Mouse (Mus musculus) spleen, adult 2 months (tissue): ENCODE results near the gene Ptpn12. TPM values are rescaled to one million over a fixed set of nuclear protein-coding genes. Genes with fewer than 3 reads are reported as not detected.
"Not testable (repeated sequence)": the region's sequence is repeated elsewhere in the genome, so short reads cannot be mapped to it uniquely, and the experiment has no call there.

ENCODE experiments used
- DNase-seq, 2 experiments: peaks; one replicate each; pipeline versions ENCODE4 v3.0.0 to v3.0.0-alpha.2; 2012 to 2021; ENCODE audit warnings: low spot score in 2 of 2, low read depth in 1 of 2
- H3K27ac ChIP-seq: fragments of 200-500 bp; 2 replicates; pipeline ENCODE4 v1.5.1; 2012; ENCODE audit warnings: low read length, inconsistent platforms; ENCODE audit not compliant: insufficient read depth
- H3K27me3 ChIP-seq: fragments of 200-500 bp; 2 replicates; pipeline ENCODE4 v1.6.1; 2012; ENCODE audit warnings: mild to moderate bottlenecking, moderate library complexity, low read length, inconsistent platforms; ENCODE audit not compliant: control insufficient read depth, insufficient read depth
- H3K36me3 ChIP-seq: fragments of 200-500 bp; 2 replicates; pipeline ENCODE4 v1.6.1; 2012; ENCODE audit warnings: mild to moderate bottlenecking, low read length, inconsistent platforms; ENCODE audit not compliant: control insufficient read depth, insufficient read depth
- H3K4me1 ChIP-seq: fragments of 200-500 bp; 2 replicates; pipeline ENCODE4 v1.6.1; 2011; ENCODE audit warnings: inconsistent platforms; ENCODE audit not compliant: control insufficient read depth, insufficient read depth, insufficient read length
- H3K4me3 ChIP-seq: fragments of 200-500 bp; 2 replicates; pipeline ENCODE4 v1.5.1; 2011; ENCODE audit warnings: mild to moderate bottlenecking, inconsistent platforms; ENCODE audit not compliant: insufficient read depth, insufficient read length; ENCODE audit errors: extremely low read depth
- CTCF ChIP-seq: fragments of 200-500 bp; IDR thresholded peaks from 2 replicates; pipeline ENCODE4 v1.5.1; 2011; ENCODE audit warnings: mild to moderate bottlenecking, inconsistent platforms; ENCODE audit not compliant: insufficient read depth, insufficient read length, insufficient replicate concordance; ENCODE audit errors: extremely low read depth
- POLR2A ChIP-seq: fragments of 200-500 bp; IDR thresholded peaks from 2 replicates; pipeline ENCODE4 v1.6.1; 2011; ENCODE audit warnings: low read depth, low read length, inconsistent platforms
- WGBS: fragments of 180-500 bp; shearing (Covaris S2); methylation state at CpG from one replicate; pipeline ENCODE4 v1.1.7; 2018; 5-methylcytosine and 5-hydroxymethylcytosine counted together
- polyA plus RNA-seq: library from polyadenylated mRNA; depleted of rRNA; stranded (reverse); fragments of >200 nt; gene quantifications from 2 replicates; pipeline ENCODE4 v1.2.3, GENCODE M21; 2012

Ptpn12 gene
- polyA plus RNA-seq, 1 experiment: 23.2 TPM

- Histone ChIP-seq H3K27ac (no peak overlapping the region), H3K27me3 (no peaks in the 10 kb centered on the region), H3K4me3 (no peak overlapping the region), H3K4me1 (peaks cover 28% of the 10 kb centered on the region), H3K36me3 (no peaks in the 10 kb centered on the region)
- TF ChIP-seq CTCF: no peak
- 46% methylated on average over 6 of the region's 6 CpGs for WGBS
- no peak for DNase-seq
These were observed 108.8 kb downstream of the Ptpn12 start for GRCm38 (mm10) chr5:20946906-20947305.

- no peak for TF ChIP-seq CTCF
- no peak for TF ChIP-seq POLR2A
- Histone ChIP-seq H3K4me3 (peak overlapping the region; percentile 28; the same call in 1 of the 2 replicates), H3K36me3 (no peaks in the 10 kb centered on the region), H3K27ac (peak overlapping the region; percentile 75), H3K4me1 (peaks cover 40% of the 10 kb centered on the region), H3K27me3 (no peaks in the 10 kb centered on the region)
- 7% methylated on average over 13 of the region's 13 CpGs for WGBS
- DNase-seq: peak in 1 of 2 experiments; percentile 39
These were observed 110.6 kb downstream of the Ptpn12 start for GRCm38 (mm10) chr5:20944961-20945748.

- DNase-seq, H3K27me3 ChIP-seq, H3K27ac ChIP-seq, H3K36me3 ChIP-seq, H3K4me3 ChIP-seq: not testable (repeated sequence)
- WGBS: 43% methylated on average over 4 of the region's 4 CpGs
- H3K4me1 ChIP-seq: peaks cover 45% of the 10 kb centered on the region
These were observed 111.9 kb downstream of the Ptpn12 start for GRCm38 (mm10) chr5:20943791-20944190.

GRCm38 (mm10) chr5:20942523-20942922 is 113.2 kb downstream of the Ptpn12 start:
- no peak for DNase-seq
- peaks cover 49% of the 10 kb centered on the region for H3K4me1 ChIP-seq
- WGBS: 48% methylated on average over 3 of the region's 3 CpGs
- 0 out of 2 replicates have a peak overlapping the region, but pooled peaks have one; percentile 3 for H3K27ac ChIP-seq
- H3K4me3 ChIP-seq: no peak overlapping the region
- TF ChIP-seq CTCF: no peak
- TF ChIP-seq POLR2A: no peak
- no peaks in the 10 kb centered on the region for H3K27me3 ChIP-seq
- no peaks in the 10 kb centered on the region for H3K36me3 ChIP-seq

GRCm38 (mm10) chr5:20941205-20941604 is 114.5 kb downstream of the Ptpn12 start:
- WGBS: 0% methylated on average over 5 of the region's 5 CpGs
- H3K4me3 ChIP-seq: no peak overlapping the region
- no peak for TF ChIP-seq CTCF
- no peak for TF ChIP-seq POLR2A
- peak in 1 of 2 experiments; percentile 23 for DNase-seq
- no peaks in the 10 kb centered on the region for H3K36me3 ChIP-seq
- H3K27me3 ChIP-seq: no peaks in the 10 kb centered on the region
- peak overlapping the region; percentile 45; the same call in 1 of the 2 replicates for H3K27ac ChIP-seq
- H3K4me1 ChIP-seq: peaks cover 42% of the 10 kb centered on the region

- Histone ChIP-seq H3K27ac (peak overlapping the region; percentile 36; the same call in 1 of the 2 replicates), H3K36me3 (no peaks in the 10 kb centered on the region), H3K4me3 (no peak overlapping the region), H3K4me1 (peaks cover 44% of the 10 kb centered on the region), H3K27me3 (no peaks in the 10 kb centered on the region)
- DNase-seq: no peak
- no peak for TF ChIP-seq POLR2A
- TF ChIP-seq CTCF: no peak
- 48% methylated on average over 4 of the region's 4 CpGs for WGBS
These were observed 115.0 kb downstream of the Ptpn12 start for GRCm38 (mm10) chr5:20940696-20941095.

- no peak for DNase-seq
- no peak overlapping the region for H3K4me3 ChIP-seq
- 91% methylated on average over 6 of the region's 6 CpGs for WGBS
These were observed 115.6 kb downstream of the Ptpn12 start for GRCm38 (mm10) chr5:20940040-20940571.

More at GRCm38 (mm10) chr5:20940040-20940571, 115.6 kb downstream of the Ptpn12 start:
- Histone ChIP-seq H3K4me1 (peaks cover 40% of the 10 kb centered on the region), H3K36me3 (no peaks in the 10 kb centered on the region), H3K27me3 (no peaks in the 10 kb centered on the region), H3K27ac (no peak overlapping the region)
- TF ChIP-seq POLR2A: no peak
- no peak for TF ChIP-seq CTCF
